Comparison of ENCODE assay signal across 11 mouse cellular contexts in genomic region chr14:58786791-58787491, GRCm38 (mm10).
A peak's percentile ranks its signal among the peaks of the same experiment; 100 is the strongest.
DNase-seq lines count a peak whose midpoint lies in the region; ATAC-seq lines count a peak whose summit lies in the region.
"Had no signal": no experiment of that assay in that cellular context is flagged by ENCODE, and none has a peak within 500 bp of the region (broad histone marks: within the 10 kb centered on the region; RNA-seq: fewer than 3 reads in every experiment).

No protein-coding gene starts in this region.

- H3K4me2 ChIP-seq in forebrain, embryonic 16.5 days (ENCODE audit: low read length) = no peak overlapping the region
- H3K4me2 ChIP-seq in forebrain, embryonic 11.5 days (ENCODE audit: low read depth, low read length, severe bottlenecking) = no peak overlapping the region
- H3K4me2 ChIP-seq in embryonic facial prominence, embryonic 14.5 days (ENCODE audit: low read depth, low read length) = no peak overlapping the region
- no peak overlapping the region for H3K4me2 ChIP-seq in midbrain, embryonic 16.5 days (ENCODE audit: low read length)
- H3K4me2 ChIP-seq: heart, embryonic 13.5 days had no signal

- H3K4me1 ChIP-seq in forebrain, embryonic 16.5 days (replicated peaks; ENCODE audit: control insufficient read depth, insufficient read depth, low read length) = peaks cover 6% of the 10 kb centered on the region; the same call in 1 of the 2 replicates
- H3K4me1 ChIP-seq in forebrain, embryonic 11.5 days (replicated peaks; ENCODE audit: control insufficient read depth, insufficient read depth, low read length) = no peaks in the 10 kb centered on the region
- peaks cover 13% of the 10 kb centered on the region; the same call in 1 of the 2 replicates for H3K4me1 ChIP-seq in embryonic facial prominence, embryonic 14.5 days (ENCODE audit: control insufficient read depth, insufficient read depth, low read length)
- no peaks in the 10 kb centered on the region for H3K4me1 ChIP-seq in midbrain, embryonic 16.5 days (ENCODE audit: control insufficient read depth, insufficient read depth, low read length)

- H3K27me3 ChIP-seq in forebrain, embryonic 16.5 days (replicated peaks; ENCODE audit: control insufficient read depth, insufficient read depth, low read length) = no peaks in the 10 kb centered on the region
- no peaks in the 10 kb centered on the region for H3K27me3 ChIP-seq in forebrain, embryonic 11.5 days (ENCODE audit: control insufficient read depth, insufficient read depth, low read length)
- H3K27me3 ChIP-seq in embryonic facial prominence, embryonic 14.5 days (replicated peaks; ENCODE audit: control insufficient read depth, insufficient read depth, low read length) = no peaks in the 10 kb centered on the region
- no peaks in the 10 kb centered on the region for H3K27me3 ChIP-seq in midbrain, embryonic 16.5 days (ENCODE audit: control insufficient read depth, insufficient read depth, low read depth, low read length)
- H3K27me3 ChIP-seq: heart, embryonic 13.5 days had no signal

- DNase-seq in forebrain, embryonic 11.5 days (ENCODE audit: low spot score) = no peak
- DNase-seq in layer of hippocampus, postnatal 14 days (ENCODE audit: low spot score in 2 of 2) = peak; percentile 9 to 12
- no peak for DNase-seq in layer of hippocampus, postnatal 36 days
- DNase-seq in embryonic facial prominence, embryonic 14.5 days (ENCODE audit: low spot score) = peak; percentile 71
- DNase-seq in lung, postnatal 36 days = peak; percentile 24
- DNase-seq in thymus, adult 18-20 months = no peak

- no peak overlapping the region for H3K4me3 ChIP-seq in forebrain, embryonic 16.5 days (replicated peaks; ENCODE audit: low read length)
- H3K4me3 ChIP-seq in forebrain, embryonic 11.5 days (ENCODE audit: low read depth, low read length) = no peak overlapping the region
- no peak overlapping the region for H3K4me3 ChIP-seq in embryonic facial prominence, embryonic 14.5 days (ENCODE audit: low read depth, low read length)
- no peak overlapping the region for H3K4me3 ChIP-seq in midbrain, embryonic 16.5 days (ENCODE audit: low read depth, low read length)
- H3K4me3 ChIP-seq: heart, embryonic 13.5 days; layer of hippocampus, adult 2 months had no signal

- 78% methylated on average over 4 of the region's 4 CpGs for WGBS in forebrain, embryonic 16.5 days
- 94% methylated on average over 4 of the region's 4 CpGs for WGBS in forebrain, embryonic 11.5 days
- 74% methylated on average over 4 of the region's 4 CpGs for WGBS in embryonic facial prominence, embryonic 14.5 days
- 89% methylated on average over 4 of the region's 4 CpGs for WGBS in midbrain, embryonic 16.5 days

- H3K9me3 ChIP-seq in forebrain, embryonic 16.5 days (ENCODE audit: control insufficient read depth, low read length) = no peaks in the 10 kb centered on the region
- no peaks in the 10 kb centered on the region for H3K9me3 ChIP-seq in forebrain, embryonic 11.5 days (ENCODE audit: control insufficient read depth, low read length)
- H3K9me3 ChIP-seq in embryonic facial prominence, embryonic 14.5 days (ENCODE audit: control insufficient read depth, low read length) = no peaks in the 10 kb centered on the region
- H3K9me3 ChIP-seq in midbrain, embryonic 16.5 days (replicated peaks; ENCODE audit: control insufficient read depth, low read length, poor library complexity, severe bottlenecking) = no peaks in the 10 kb centered on the region
- H3K9me3 ChIP-seq: heart, embryonic 13.5 days had no signal

- peak; percentile 77 for ATAC-seq in forebrain, embryonic 16.5 days
- no peak for ATAC-seq in forebrain, embryonic 11.5 days (replicated peaks; ENCODE audit: low FRiP score)
- ATAC-seq in embryonic facial prominence, embryonic 14.5 days (ENCODE audit: low read depth) = peak; percentile 78; the same call in 1 of the 2 replicates
- ATAC-seq in midbrain, embryonic 16.5 days = no peak

- no peak overlapping the region for H3K9ac ChIP-seq in forebrain, embryonic 16.5 days (replicated peaks; ENCODE audit: low read depth, low read length)
- H3K9ac ChIP-seq in forebrain, embryonic 11.5 days (ENCODE audit: low read length) = no peak overlapping the region
- H3K9ac ChIP-seq in embryonic facial prominence, embryonic 14.5 days (ENCODE audit: low read depth, low read length) = no peak overlapping the region
- H3K9ac ChIP-seq in midbrain, embryonic 16.5 days (ENCODE audit: low read depth, low read length) = no peak overlapping the region
- H3K9ac ChIP-seq: heart, embryonic 13.5 days; liver, embryonic 14.5 days had no signal

- H3K36me3 ChIP-seq in forebrain, embryonic 16.5 days (ENCODE audit: control insufficient read depth, insufficient read depth) = no peaks in the 10 kb centered on the region
- H3K36me3 ChIP-seq in forebrain, embryonic 11.5 days (ENCODE audit: control insufficient read depth, insufficient read depth, low read length) = no peaks in the 10 kb centered on the region
- no peaks in the 10 kb centered on the region for H3K36me3 ChIP-seq in embryonic facial prominence, embryonic 14.5 days (ENCODE audit: control insufficient read depth, insufficient read depth, low read length)
- no peaks in the 10 kb centered on the region for H3K36me3 ChIP-seq in midbrain, embryonic 16.5 days (ENCODE audit: control insufficient read depth, insufficient read depth, low read length)
- H3K36me3 ChIP-seq: heart, embryonic 13.5 days had no signal

- H3K27ac ChIP-seq in forebrain, embryonic 16.5 days (ENCODE audit: low read length) = no peak overlapping the region
- no peak overlapping the region for H3K27ac ChIP-seq in forebrain, embryonic 11.5 days (ENCODE audit: low read depth, low read length)
- no peak overlapping the region for H3K27ac ChIP-seq in embryonic facial prominence, embryonic 14.5 days (replicated peaks; ENCODE audit: low read depth, low read length)
- H3K27ac ChIP-seq in midbrain, embryonic 16.5 days (ENCODE audit: low read length) = no peak overlapping the region
- H3K27ac ChIP-seq: heart, embryonic 13.5 days; layer of hippocampus, adult 2 months; liver, embryonic 14.5 days had no signal

Comparison
In these comparisons a context has a peak if more than half of its experiments do, and no peak if none do; other contexts are left out.
1. ATAC-seq: peak in forebrain, embryonic 16.5 days (single experiment) and embryonic facial prominence, embryonic 14.5 days (single experiment); none in forebrain, embryonic 11.5 days (single experiment) and midbrain, embryonic 16.5 days (single experiment).
2. DNase-seq: peak in layer of hippocampus, postnatal 14 days (2 of 2), embryonic facial prominence, embryonic 14.5 days (single experiment) and lung, postnatal 36 days (single experiment); none in forebrain, embryonic 11.5 days (single experiment), layer of hippocampus, postnatal 36 days (0 of 2) and thymus, adult 18-20 months (0 of 2).